Mouse (Mus musculus): ENCODE measurements at regions not wholly inside any gene's neighbourhood (a gene's known extent, or its start where the extent isn't known, plus 50 kb on each side); places are given as distances from the start of the nearest gene placed in this dataset.

DNA sequence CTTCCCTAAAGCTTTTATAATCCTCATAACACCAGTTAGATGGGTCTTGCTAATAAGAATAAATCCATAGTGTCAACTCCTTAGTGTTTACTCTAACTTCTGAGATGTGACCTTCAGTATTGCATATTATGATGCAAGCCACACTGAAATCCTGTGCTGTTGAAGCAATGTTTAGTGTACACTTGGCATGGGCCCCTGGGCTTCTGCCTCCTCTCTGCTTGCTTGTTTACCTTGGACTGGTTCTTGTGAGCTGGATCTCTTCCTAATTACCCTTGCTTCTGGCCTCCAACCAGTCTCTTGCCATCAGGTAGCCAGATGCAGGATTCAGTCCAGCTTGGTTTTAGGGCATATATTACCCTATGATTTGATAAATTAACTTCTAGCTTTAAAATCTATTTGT, 57.0 kb downstream of the Rgs2 start:
- no peak for DNase-seq (ENCODE audit: low spot score in 2 of 2)

DNA sequence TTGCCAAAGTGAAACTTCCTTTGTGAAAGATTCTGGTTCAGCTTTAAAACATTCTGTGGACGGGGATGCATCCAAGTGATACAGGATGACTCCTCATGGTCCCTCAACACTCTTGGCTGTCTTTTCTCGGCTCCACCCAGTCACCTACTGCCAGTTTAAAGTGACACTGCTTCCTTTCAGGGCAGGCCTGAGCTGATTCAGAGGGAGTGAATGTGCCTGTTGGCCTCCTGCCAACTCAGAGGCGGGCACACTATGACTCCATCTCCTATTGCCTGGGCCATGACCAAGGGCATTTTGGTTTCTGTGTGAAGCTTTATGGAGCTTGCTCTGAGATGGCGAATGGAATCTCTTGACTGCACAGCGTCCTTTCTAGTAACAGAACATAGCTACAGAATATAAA, 62.5 kb downstream of the Rgs2 start:
- DNase-seq (ENCODE audit: low spot score in 2 of 2), result no peak

DNA sequence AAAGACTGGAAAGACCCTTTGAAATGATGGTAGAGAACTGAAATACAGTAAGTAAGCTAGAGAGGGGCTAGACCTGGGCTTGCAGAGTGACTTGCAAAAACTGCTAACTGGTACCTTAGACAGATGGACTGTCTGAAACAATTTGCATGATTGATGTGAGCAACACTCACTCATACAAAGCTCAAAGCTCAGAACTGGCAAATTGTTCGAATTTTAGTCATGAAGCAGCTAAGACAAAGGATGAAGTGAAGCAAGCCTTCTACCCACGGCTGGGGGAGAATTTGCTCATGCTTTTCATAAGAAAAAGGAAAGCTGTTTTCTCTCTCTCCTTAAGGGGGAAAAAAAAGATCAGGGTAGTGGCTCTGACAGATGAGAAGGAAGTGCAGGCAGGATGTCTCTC, 64.5 kb downstream of the Rgs2 start:
- DNase-seq (ENCODE audit: low spot score in 2 of 2), result no peak

DNA sequence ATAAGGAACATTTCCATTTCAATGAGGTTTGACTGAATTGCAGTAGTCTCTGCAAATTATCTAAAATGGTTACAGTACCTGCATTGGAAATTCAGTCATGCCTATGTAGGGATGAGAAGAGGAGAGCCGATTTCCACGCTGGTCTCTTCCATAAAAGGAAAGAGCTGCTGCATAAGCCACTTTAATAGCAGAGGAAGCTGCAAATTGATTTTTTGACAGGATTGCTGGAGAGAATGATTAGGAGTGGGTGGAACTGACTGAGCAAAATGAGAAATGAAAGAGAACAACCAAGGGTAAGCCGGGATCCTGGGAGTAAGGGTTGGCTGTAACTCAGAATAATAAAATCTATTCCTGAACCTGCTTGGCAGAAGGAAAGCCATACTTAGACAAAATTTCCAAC, 65.4 kb downstream of the Rgs2 start:
- DNase-seq (ENCODE audit: low spot score in 2 of 2), result no peak

DNA sequence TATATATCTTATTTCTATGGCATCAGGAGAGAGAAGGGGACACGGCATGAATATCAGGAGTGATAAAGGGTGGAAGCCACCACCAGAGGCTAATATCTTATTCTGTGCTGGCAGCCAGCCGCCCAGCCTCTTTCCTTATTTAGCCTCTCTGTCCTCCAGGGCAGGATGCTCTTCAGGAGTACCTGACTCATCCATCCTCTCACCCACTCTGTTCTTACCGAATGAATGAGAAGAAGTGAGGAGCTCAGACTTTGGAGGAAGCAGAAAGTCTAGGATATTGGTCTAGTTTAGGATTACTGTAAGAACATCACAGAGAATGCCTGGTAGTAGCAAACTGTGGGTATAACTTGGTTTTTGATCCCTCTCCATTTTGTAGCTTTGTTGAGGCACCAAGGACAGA, 73.2 kb downstream of the Rgs2 start:
- DNase-seq (ENCODE audit: low spot score in 2 of 2), result no peak

DNA sequence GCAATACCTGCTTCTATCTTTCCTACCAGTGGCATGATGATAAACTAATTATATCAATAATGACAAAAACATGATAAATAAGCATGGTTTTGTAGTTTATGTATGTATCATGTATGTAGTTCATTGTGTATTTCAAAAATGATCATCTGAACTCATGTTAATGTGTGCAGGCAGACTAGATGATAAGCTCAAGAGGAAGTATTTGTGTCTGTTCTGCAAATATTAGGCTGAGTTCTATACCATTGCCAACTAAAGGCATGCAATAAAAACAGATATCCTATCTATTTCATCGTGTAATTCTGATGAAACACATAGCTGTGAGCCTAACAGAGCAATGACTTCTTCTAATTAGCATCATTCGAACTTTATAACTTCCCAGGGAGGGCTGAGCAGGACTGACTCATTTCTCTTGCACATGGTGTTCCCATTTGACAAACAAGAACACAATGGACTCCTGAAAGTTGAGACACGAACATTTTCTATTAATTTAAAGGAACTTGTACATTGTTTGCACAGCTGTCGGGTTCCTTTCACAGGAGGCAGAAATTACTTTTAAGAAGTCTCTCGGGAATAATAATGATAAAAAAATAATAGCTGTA, 74.3 kb downstream of the Rgs2 start:
- no peak for DNase-seq (ENCODE audit: low spot score in 2 of 2)

DNA sequence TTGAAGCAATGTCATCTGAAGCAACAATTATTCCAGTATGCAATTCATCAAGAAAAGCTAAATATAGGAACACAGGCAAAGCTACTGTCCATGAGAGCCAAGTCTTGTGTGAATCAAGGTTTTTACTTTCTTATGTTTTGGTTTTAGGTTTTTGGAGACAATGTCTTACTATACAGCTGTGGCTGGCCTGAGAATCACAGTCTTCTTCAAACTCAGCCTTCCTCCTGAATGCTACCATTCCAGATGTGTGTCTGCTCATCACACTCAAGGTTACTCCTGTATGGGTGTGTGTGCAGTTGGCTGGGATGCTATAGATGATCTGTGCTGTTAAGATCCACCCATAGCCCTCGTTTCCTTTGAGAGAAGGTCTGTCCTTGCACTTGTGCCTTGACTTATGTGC, 81.5 kb downstream of the Rgs2 start:
- DNase-seq (ENCODE audit: low spot score in 2 of 2), result no peak

DNA sequence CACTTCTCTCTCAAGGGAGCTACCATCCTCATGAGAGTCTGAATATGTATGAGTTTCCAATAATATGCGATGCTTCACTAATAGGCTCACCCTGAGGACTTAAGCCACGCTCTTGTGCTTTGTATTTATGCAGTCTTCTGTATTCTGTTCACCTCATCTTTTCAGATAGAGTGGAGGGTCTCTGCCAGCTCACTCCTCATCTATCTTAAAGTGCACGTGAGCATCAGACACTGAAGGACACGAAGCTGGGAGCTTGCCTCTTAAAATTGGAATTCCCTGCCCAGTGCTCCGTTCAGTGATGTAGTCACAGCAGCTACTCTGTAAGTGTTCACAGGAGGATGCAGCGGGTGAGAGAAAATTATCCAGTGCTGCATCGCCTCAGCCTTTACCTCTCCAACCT, 83.7 kb downstream of the Rgs2 start:
- no peak for DNase-seq (ENCODE audit: low spot score in 2 of 2)

DNA sequence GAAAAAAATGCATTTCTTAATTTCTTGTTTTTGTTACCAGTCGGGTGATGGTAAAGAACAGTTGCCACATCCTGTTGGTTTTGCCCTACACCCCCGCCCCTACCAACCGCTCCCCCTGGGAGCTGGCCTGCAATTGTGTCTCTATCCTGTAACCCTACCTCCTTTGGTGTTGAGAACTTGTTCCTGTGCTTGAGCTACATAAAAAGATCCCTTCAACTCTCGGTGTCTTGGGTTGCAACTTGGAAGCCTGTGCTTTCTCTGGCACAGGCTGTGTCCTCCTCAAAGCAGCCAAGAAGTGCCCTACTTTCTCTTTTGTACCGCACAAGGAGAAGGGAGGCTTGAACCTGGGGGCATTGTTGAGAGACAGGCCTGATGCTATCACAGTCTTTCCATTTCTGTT, 85.0 kb downstream of the Rgs2 start:
- peak in 1 of 2 experiments; percentile 3 for DNase-seq (ENCODE audit: low spot score in 2 of 2)

DNA sequence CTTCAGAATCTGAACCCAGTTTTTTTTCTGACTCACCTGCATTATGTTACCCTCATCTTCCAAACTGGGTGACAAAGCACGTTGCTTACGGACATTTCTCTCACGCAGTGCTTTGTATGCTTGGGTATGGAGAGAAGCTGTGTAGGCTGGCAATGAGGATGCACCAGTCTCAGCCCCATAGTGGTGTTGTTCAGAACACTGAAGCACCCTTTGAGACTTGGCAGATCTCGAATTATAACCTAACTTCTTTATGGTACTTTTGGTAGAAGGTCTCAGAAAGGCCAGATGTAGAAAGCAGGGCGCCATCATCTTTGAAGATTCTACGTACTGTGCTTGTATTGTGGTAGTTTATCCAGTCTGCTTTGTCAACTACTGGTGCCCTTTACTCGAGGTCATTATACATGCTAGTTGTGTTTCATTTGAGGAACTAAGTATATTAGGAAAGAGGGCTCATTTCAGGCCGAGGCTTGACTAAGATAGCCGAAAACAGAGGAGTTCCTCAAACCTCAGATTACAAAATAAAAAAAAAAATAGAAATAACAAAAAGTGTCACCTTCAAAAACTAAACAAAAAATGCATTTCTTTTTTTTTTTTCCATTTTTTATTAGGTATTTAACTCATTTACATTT, 85.7 kb downstream of the Rgs2 start:
- DNase-seq (ENCODE audit: low spot score in 2 of 2), result no peak

DNA sequence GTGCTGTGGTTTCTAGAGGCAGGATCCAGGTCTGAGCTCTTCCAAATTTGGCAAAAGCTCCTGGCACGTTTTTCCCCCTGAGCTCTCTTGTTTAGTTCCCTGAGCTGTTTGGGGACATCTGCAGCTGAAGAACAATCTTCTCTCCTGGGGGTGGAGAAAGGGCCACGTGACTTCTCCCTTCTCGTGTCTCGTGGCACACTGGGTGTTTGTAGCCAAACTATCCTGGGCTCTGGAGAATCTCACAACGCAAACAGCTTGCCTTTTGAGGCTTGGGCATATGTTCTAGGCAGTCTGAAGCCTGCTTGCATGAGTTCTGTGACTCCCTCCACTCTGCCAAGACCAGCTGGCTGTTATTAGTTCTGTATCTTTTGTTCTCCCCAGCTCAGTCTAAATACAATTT, 86.3 kb downstream of the Rgs2 start:
- peak; percentile 7 to 9 for DNase-seq (ENCODE audit: low spot score in 2 of 2)

DNA sequence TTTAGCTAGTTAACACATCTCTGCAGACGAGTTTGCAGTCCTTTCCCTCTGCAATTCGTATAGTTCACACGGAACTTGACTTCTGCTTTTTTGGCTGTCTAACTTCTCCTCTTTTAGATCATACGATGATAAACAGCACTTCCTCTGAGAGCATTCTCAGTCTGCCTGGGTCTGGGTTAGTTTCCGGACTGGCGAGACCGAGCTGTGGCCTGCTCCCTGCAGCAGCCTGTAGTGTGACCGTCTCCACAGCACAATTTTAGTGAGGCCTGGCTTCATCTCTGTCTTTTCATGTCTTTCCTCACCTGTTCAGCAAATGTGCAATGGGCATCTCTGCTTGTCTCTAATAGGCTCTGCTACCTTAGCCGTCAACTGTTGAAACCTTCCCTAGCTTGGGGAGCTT, 87.4 kb downstream of the Rgs2 start:
- peak; percentile 9 to 43 for DNase-seq (ENCODE audit: low spot score in 2 of 2)

DNA sequence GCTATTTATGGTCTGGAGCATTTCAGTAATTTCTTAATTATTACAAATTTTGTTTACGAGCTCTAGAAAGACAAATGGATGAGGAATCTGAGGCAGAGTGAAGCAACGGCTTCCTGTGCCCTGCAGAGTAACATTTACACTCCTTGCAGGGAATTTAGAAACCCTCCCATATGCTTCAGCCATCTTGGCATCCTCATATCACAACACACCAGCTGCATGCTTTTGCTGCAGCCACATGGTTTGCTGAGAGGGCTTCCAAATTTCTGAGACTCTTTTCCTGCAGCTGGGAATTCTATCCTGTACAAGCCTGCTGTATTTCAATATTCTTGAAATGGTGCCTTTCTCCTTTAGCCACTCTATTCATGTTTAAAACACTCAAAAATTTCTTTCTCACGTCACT, 91.4 kb downstream of the Rgs2 start:
- DNase-seq (ENCODE audit: low spot score in 2 of 2), result no peak

DNA sequence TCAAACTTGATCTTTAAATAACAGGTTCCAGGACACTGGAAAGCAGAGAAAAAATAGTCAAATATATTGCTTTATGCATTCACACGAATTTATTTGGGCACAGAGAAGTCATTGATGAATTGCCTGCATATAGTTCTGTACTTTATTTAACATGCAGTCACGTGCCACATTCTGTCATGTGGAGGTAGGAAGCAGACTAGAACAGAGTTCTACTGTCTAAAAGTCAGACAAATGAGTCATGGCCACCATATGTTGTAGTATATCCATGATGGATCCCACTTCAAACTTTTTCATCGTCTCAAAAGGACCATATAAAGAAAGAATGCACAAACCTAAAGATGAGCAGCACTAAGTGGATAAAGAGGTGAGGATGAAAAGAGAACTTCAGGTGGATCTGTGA, 92.7 kb downstream of the Rgs2 start:
- DNase-seq (ENCODE audit: low spot score in 2 of 2), result no peak

DNA sequence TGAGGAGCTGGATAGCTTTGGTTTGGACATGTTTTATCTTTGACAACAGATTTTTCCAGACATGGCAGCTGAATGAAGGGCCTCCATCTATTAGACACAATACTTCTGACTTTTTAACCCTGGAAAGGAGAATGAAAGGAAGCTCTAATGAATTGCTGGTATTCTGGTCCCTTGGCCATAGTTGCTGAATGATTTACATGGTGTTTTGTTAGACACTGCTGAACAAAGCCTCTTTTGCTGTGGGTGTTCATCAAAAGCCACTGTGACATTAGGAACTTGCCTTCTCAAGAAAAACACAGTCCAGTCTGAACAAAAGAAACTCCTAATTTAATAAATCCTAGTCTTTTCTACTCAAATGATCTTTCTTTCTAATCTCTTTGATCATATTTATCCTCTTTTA, 93.4 kb downstream of the Rgs2 start:
- DNase-seq (ENCODE audit: low spot score in 2 of 2), result no peak

DNA sequence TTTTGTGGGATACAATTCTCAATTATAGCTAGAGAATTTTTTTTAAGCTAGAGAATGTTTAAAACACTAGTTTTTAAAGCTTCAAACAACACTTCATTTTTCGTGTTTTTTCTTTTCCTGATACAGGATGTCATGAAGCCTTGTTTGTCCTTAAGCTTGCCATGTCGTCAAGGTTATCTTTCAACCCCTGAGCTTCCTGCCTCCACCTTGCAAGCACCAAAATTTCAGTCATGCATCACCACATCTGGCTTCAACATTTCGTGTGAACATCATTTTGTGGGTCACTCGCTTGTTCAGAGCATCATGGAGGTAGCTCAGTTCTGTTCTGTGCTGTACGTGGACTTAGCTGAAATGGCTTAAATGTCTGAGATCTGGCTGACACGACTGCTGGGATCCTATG, 96.6 kb downstream of the Rgs2 start:
- DNase-seq (ENCODE audit: low spot score in 2 of 2), result no peak

DNA sequence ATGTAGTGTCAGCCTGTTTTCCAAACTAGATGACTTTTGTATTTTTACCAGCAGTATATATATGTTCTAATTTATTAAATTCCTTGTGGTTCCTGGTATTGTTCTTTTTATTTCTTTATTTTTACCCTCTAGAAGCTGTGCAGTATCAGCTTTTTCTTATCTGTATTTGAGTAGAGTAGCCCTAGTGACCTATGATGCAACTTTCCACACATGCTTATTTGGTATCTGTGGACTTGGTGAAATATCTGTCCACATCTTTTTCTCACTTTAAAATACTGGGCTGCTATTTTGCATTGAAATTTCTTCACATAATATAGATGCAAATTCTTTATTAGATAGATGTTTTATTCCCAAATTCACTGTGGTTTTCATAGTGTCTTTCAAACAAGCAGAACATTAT, 97.1 kb downstream of the Rgs2 start:
- no peak for DNase-seq (ENCODE audit: low spot score in 2 of 2)

DNA sequence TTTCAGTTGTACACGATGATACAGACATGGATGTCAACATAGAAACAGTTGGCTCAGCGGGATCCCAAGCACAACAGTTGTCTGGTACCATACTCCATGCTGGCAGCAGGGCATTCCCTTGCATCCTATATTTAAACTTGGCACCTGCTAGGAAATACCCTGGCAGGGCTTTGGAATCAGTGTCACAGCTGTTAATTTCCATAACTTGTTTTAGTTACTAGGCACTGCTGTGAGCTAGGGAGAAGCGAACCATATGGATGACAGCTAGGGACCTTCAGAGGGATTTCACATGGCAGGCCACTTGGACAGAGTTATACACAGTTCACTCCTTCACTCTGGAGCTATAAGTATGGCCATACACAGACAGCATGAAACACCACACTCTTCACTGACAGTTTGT, 100.0 kb downstream of the Rgs2 start:
- DNase-seq (ENCODE audit: low spot score in 2 of 2), result no peak

DNA sequence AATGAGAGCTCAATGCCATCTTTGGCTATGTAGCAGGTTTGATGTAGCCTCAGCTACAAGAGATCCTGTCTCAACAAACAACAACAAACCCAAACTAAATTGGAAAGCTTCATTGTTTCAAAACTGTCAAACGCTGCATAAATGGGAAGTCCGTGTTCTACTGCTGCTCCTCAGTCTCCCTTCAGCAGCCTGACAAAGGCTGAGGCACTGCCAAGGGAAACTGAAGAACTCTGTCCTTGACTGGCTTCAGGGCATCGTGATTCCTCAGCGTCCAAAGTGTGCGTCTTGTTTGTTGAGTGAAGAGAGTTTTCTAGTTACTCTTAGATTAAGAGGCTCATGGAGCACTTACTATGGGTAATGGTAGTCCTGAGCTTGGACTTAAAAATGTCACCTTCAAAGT, 100.7 kb downstream of the Rgs2 start:
- no peak for DNase-seq (ENCODE audit: low spot score in 2 of 2)

DNA sequence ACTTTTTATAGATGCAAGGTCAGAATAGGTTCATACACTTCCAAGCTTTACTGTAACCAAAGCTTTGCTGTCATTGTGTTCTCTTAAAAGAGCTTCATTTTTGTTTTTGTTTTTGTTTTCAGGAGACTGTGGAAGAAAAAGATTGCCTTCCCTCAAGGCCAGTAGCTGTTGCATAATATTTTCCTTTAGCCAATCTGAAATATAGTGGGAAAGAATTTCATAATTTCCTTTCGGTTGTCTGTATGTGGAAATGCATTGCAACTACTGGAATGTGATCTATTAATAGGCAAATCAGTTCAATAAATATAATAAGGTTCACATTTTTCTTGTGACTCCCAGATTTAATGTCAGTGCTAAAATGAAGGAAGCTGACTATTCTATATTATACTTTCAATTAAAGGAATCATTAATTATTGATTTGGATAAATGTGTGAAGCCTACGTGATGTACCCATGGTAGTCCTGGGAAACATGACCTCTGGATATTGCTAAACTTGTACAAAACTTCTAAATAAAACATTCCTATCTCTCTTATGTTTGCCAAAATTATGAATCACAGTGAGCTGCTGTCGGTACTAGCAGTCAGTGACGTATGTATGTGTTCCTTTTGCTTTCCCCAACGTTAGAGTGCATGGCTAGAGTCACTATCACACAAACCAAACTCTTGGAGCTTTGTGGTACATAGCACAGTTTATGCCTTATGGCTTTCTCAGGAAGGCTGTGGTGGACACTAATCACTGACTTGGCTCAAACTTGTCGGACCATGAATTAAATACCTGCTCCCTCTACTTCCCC, 102.6 kb downstream of the Rgs2 start:
- DNase-seq (ENCODE audit: low spot score in 2 of 2), result no peak

DNA sequence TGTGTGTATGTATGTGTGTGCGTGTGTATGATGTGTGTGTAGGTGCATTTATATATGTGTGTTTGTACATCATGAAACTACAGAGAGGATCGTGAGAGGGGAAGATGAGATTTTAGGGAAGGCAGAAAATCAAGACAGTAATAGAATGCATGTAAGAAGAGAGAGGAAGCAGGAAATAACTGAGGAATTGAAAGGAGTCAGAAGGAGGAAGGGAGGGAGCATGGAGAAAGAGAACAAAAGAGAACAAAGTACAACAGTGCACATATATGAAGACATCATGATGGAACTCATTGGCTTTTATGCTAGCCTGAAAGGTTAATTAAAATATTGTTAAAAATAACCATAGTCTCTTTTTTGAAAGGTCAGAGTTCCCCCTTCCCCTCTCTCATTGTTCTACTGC, 111.4 kb downstream of the Uchl5 start:
- no peak for DNase-seq (ENCODE audit: low spot score in 2 of 2)

DNA sequence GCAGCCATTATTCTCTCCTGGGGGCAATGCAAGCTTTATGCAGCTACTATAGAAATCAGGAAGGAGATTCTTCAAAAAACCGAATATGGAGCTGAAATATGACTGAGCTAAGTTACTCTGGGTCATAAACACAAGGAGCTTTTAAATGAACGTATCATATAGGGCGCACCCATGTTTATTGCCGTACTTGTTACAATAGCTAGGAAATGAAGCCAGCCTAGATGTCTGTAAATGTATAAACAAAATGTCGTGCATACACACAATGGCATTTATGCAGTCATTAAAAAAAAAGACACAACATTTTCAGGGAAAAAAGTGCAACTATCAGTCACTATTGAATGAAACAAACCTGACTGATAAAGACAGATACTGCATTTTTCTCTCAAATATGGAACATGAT, 111.0 kb downstream of the Uchl5 start:
- no peak for DNase-seq (ENCODE audit: low spot score in 2 of 2)

DNA sequence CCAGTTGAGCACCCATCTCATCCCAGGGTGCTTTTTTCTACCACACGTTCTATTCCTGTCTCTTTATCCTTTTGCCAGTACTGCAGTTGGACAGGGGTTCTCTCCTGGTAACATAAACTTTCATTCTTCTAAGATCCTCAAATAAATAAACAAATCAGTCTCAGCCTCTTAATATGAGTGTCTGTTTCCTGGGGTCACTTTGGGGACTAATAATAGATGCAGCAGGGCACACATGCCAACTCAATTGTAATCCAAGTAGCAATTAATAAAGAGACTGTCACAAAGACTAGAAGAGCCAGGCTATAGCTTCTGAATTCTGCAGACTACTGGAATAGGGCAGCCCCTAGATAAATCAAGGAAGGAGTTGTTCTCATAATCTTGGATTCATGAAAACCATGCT, 108.9 kb downstream of the Uchl5 start:
- DNase-seq (ENCODE audit: low spot score in 2 of 2), result no peak
